Mouse (Mus musculus) spleen, adult 2 months (tissue): Measurements from ENCODE around the gene H2al2a.

Source experiments
- CTCF ChIP-seq: fragments of 200-500 bp; IDR thresholded peaks from 2 replicates; pipeline ENCODE4 v1.5.1; 2011; ENCODE audit warnings: mild to moderate bottlenecking, inconsistent platforms; ENCODE audit not compliant: insufficient read depth, insufficient read length, insufficient replicate concordance; ENCODE audit errors: extremely low read depth
- POLR2A ChIP-seq: fragments of 200-500 bp; IDR thresholded peaks from 2 replicates; pipeline ENCODE4 v1.6.1; 2011; ENCODE audit warnings: low read depth, low read length, inconsistent platforms

- TF ChIP-seq CTCF: no peak
- no peak for TF ChIP-seq POLR2A
Observed at GRCm38 (mm10) chr2:18015581-18015980, 18.8 kb upstream of the H2al2a start.
